Mouse (Mus musculus): ENCODE results near the gene Mrtfa. TPM values are rescaled to one million over a fixed set of nuclear protein-coding genes. Genes with fewer than 3 reads are reported as not detected.

Mrtfa gene
- polyA plus RNA-seq, 1 experiment from 2014 or later = 29.2 TPM

DNA sequence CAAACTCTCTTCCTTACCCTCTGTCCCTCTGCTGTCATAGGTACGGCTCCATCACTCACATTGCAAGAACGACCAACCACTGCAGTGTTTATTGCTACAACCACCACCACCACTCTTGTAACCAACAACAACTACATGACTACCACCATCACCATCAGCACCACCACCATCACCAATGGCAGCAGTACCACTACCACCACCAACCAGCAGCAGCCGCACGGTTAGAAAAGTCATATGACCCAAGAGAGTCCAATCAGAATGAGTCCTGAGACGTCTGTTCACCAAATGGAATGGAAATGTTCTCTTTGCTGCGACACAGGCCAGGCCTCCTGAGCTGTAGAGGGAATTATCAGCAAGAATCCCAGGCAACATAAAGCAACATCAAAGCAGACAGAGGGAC is 4.2 kb upstream of the Mrtfa start:
- H3K4me2 ChIP-seq (replicated peaks) = no peak overlapping the region
- H3K36me3 ChIP-seq = no peaks in the 10 kb centered on the region
- ATAC-seq (ENCODE audit: low FRiP score, low read depth) = no peak
- H3K4me3 ChIP-seq = no peak overlapping the region
- 90% methylated on average over 6 of the region's 6 CpGs for WGBS
- no peak overlapping the region for H3K9ac ChIP-seq (replicated peaks)
- no peak overlapping the region for H3K27ac ChIP-seq (replicated peaks)
- no peaks in the 10 kb centered on the region for H3K9me3 ChIP-seq
- peaks cover 1% of the 10 kb centered on the region for H3K4me1 ChIP-seq
- H3K27me3 ChIP-seq = no peaks in the 10 kb centered on the region

DNA sequence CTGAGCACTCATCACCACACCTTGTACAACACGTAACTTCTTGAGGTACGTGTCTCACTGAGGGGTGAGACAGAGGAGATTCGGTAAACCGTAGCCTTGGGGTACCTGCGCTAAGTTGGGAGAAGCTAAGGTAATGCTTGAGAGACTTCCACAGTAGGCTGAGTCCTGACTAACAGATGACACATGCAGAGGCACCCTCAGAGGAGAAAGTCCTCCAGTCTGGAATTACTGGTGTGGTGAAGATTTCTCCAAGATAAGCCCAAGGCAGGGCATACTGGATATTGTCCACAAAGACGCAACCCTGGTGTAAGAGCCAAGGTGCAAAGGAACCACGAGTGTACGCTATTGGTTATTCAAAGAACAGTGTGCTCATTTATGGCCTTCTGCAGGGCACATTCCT is 2.3 kb upstream of the Mrtfa start:
- no peak for ATAC-seq (ENCODE audit: low FRiP score, low read depth)
- WGBS = 96% methylated on average over 8 of the region's 8 CpGs

DNA sequence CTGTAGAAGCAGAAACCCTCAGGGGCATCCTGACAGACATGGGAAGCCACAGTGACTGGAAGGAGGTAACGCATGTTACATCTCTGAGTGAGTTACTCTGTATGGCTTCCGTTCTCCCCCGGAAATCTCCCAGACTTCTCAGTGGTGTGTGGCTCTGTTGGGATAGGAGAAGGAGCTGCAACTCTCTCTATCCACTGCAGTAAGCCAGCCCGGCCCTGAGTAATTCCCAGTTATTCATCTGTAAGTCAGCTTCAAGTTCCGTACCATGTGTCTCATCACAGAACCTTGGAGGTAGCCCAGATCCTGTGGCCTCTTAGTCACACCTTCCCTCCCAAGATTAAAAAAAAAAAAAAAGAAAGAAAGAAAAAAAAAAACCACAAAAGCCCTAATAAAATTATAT is 1.8 kb upstream of the Mrtfa start:
- Histone ChIP-seq H3K36me3 (no peaks in the 10 kb centered on the region), H3K4me3 (no peak overlapping the region), H3K27me3 (no peaks in the 10 kb centered on the region), H3K4me2 (replicated peaks) (no peak overlapping the region), H3K27ac (replicated peaks) (no peak overlapping the region), H3K9me3 (no peaks in the 10 kb centered on the region), H3K9ac (replicated peaks) (no peak overlapping the region), H3K4me1 (peaks cover 16% of the 10 kb centered on the region)
- 85% methylated on average over 5 of the region's 5 CpGs for WGBS
- ATAC-seq (ENCODE audit: low FRiP score, low read depth) = no peak

More for the DNA sequence above, 2.3 kb upstream of the Mrtfa start:
- no peak overlapping the region for H3K27ac ChIP-seq (replicated peaks)
- H3K4me3 ChIP-seq = no peak overlapping the region
- no peak overlapping the region for H3K4me2 ChIP-seq (replicated peaks)
- H3K27me3 ChIP-seq = no peaks in the 10 kb centered on the region
- no peaks in the 10 kb centered on the region for H3K9me3 ChIP-seq
- no peaks in the 10 kb centered on the region for H3K36me3 ChIP-seq
- H3K9ac ChIP-seq (replicated peaks) = no peak overlapping the region
- H3K4me1 ChIP-seq = peaks cover 16% of the 10 kb centered on the region

DNA sequence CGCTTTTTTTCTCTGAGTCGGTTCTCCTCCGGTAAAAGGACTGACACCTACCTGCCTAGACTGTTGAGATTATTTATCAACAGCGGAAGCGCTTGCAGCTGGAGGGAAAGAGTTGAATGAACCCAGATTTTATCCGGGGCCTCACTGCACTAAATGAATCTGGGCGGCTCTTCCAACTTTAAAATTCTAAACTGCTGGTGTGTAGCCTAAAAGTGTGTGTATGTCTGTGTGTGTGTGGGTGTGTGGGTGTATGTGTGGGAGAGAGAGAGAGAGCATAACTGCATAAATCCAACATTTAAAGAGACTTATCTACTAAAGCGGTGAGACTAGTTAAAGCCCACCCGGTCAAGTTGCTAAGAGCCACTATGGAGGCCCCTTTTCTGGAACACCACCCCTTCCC is 746 bp upstream of the Mrtfa start:
- Histone ChIP-seq H3K27ac (replicated peaks) (0 out of 2 replicates have a peak overlapping the region, but pooled peaks have one; percentile 21), H3K9me3 (no peaks in the 10 kb centered on the region), H3K4me3 (peak overlapping the region; percentile 70), H3K9ac (replicated peaks) (peak overlapping the region; percentile 55), H3K36me3 (peaks cover 10% of the 10 kb centered on the region; the same call in 1 of the 2 replicates), H3K4me1 (peaks cover 16% of the 10 kb centered on the region), H3K4me2 (replicated peaks) (peak overlapping the region; percentile 53), H3K27me3 (no peaks in the 10 kb centered on the region)
- 28% methylated on average over 9 of the region's 9 CpGs for WGBS
- no peak for ATAC-seq (ENCODE audit: low FRiP score, low read depth)

DNA sequence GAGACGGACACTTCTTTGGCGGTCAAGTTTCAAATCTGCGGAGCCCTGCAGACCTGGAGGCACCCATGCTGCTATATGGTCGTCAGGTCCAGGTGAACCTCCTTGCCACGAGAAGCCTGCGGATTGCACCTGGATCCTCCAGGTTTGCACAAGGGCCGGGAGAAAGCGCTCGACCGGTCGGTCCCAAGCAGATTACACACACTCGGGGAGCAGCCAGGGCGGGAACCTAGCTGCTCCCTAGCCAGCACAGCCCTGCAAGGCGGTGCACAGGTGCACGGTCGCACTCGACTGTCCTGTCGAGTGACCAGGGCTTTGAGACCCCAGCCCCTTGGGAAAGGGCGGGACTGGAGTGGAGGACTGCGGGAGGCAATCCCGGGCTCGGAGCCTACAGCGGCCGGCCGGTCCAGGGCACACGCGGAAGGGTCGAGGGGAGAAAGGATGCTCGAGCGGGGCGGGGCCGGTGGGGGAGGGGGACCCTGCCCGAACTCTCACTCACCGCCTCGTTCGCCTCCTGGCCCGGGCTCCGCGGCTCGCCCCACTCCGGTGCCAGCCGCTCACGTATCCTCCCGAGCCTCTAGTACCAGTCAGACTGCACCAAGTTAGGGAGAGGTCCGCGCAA is 437 bp downstream of the Mrtfa start:
- ATAC-seq (ENCODE audit: low FRiP score, low read depth) = peak; percentile 75
- H3K4me2 ChIP-seq (replicated peaks) = peak overlapping the region; percentile 93
- H3K4me3 ChIP-seq = peak overlapping the region; percentile 70
- H3K9ac ChIP-seq (replicated peaks) = peak overlapping the region; percentile 87
- no peaks in the 10 kb centered on the region for H3K27me3 ChIP-seq
- H3K27ac ChIP-seq (replicated peaks) = peak overlapping the region; percentile 79
- 1% methylated on average over 38 of the region's 46 CpGs for WGBS
- H3K4me1 ChIP-seq = peaks cover 16% of the 10 kb centered on the region
- H3K36me3 ChIP-seq = peaks cover 11% of the 10 kb centered on the region; the same call in 1 of the 2 replicates
- no peaks in the 10 kb centered on the region for H3K9me3 ChIP-seq

DNA sequence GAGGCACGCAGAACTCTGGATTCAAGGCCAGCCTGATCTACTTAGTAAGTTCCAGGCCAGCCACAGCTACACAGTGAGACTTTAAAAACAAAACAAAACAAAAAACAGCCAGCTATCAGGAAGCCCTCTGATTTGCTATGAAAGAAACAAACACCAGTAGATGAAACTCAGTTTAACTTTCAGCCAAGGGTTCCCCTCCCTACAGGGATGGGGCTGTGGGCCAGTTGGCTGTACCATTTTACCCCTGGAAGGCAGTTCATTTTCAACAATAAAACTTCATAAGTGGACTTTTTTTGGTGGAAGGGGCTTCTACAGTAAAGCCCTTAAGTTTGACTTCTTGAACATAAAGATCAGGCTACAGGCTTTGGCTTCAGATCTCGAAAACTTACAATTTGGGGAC is 1.5 kb downstream of the Mrtfa start:
- H3K27ac ChIP-seq (replicated peaks) = no peak overlapping the region
- H3K4me2 ChIP-seq (replicated peaks) = peak overlapping the region; percentile 93
- peak overlapping the region; percentile 70; the same call in 1 of the 2 replicates for H3K4me3 ChIP-seq
- ATAC-seq (ENCODE audit: low FRiP score, low read depth) = no peak
- peaks cover 16% of the 10 kb centered on the region for H3K4me1 ChIP-seq
- H3K9me3 ChIP-seq = no peaks in the 10 kb centered on the region
- peak overlapping the region; percentile 87; the same call in 1 of the 2 replicates for H3K9ac ChIP-seq (replicated peaks)
- WGBS = 95% methylated on average over 2 of the region's 2 CpGs
- H3K27me3 ChIP-seq = no peaks in the 10 kb centered on the region
- H3K36me3 ChIP-seq = peaks cover 11% of the 10 kb centered on the region; the same call in 1 of the 2 replicates

- Histone ChIP-seq H3K36me3 (peaks cover 11% of the 10 kb centered on the region; the same call in 1 of the 2 replicates), H3K9me3 (no peaks in the 10 kb centered on the region), H3K4me1 (peaks cover 16% of the 10 kb centered on the region), H3K4me3 (no peak overlapping the region), H3K9ac (replicated peaks) (no peak overlapping the region), H3K27ac (replicated peaks) (no peak overlapping the region), H3K4me2 (replicated peaks) (no peak overlapping the region), H3K27me3 (no peaks in the 10 kb centered on the region)
- ATAC-seq (ENCODE audit: low FRiP score, low read depth) = no peak
- 87% methylated on average over 1 of the region's 1 CpGs for WGBS
Observed at GRCm38 (mm10) chr15:81184913-81185312, 5.6 kb downstream of the Mrtfa start.

DNA sequence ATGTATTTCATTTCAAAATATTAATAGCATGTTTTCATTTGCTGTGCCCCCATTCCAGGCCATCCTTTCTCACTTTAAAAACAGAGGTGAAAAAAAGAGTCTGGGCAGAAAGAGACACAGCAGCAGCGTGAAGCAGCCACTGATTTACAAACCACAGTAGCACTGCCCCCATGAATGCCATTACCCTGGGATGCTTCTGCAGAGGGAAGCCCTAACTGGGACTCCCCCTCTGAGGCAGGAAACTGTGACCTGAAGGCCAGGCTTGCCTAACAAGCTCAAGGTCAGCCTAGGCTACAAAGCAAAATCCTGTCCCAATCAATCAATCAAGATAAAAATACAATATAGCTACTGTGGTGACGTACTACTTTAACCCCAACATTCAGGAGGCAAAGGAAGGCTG is 9.3 kb downstream of the Mrtfa start:
- WGBS = 66% methylated on average over 2 of the region's 2 CpGs
- no peak for ATAC-seq (ENCODE audit: low FRiP score, low read depth)
- H3K27me3 ChIP-seq = no peaks in the 10 kb centered on the region

GRCm38 (mm10) chr15:81179523-81179922 is 11.0 kb downstream of the Mrtfa start:
- no peak overlapping the region for H3K4me2 ChIP-seq (replicated peaks)
- no peak overlapping the region for H3K4me3 ChIP-seq
- no peak for ATAC-seq (ENCODE audit: low FRiP score, low read depth)
- H3K9me3 ChIP-seq = no peaks in the 10 kb centered on the region
- no peaks in the 10 kb centered on the region for H3K27me3 ChIP-seq
- H3K4me1 ChIP-seq = no peaks in the 10 kb centered on the region
- H3K9ac ChIP-seq (replicated peaks) = no peak overlapping the region
- H3K27ac ChIP-seq (replicated peaks) = no peak overlapping the region
- 95% methylated on average over 2 of the region's 2 CpGs for WGBS
- H3K36me3 ChIP-seq = peaks cover 3% of the 10 kb centered on the region; the same call in 1 of the 2 replicates

More for the DNA sequence above, 9.3 kb downstream of the Mrtfa start:
- Histone ChIP-seq H3K9ac (replicated peaks) (no peak overlapping the region), H3K4me3 (no peak overlapping the region), H3K4me2 (replicated peaks) (no peak overlapping the region), H3K9me3 (no peaks in the 10 kb centered on the region), H3K36me3 (0 out of 2 replicates have a peak, but pooled peaks cover under 1% of the 10 kb centered on the region), H3K4me1 (no peaks in the 10 kb centered on the region), H3K27ac (replicated peaks) (no peak overlapping the region)

GRCm38 (mm10) chr15:81178703-81179102 is 11.9 kb downstream of the Mrtfa start:
- Histone ChIP-seq H3K27ac (replicated peaks) (no peak overlapping the region), H3K4me3 (no peak overlapping the region), H3K9ac (replicated peaks) (no peak overlapping the region), H3K27me3 (no peaks in the 10 kb centered on the region), H3K4me2 (replicated peaks) (no peak overlapping the region), H3K4me1 (no peaks in the 10 kb centered on the region), H3K36me3 (peaks cover 8% of the 10 kb centered on the region; the same call in 1 of the 2 replicates), H3K9me3 (no peaks in the 10 kb centered on the region)
- WGBS = 88% methylated on average over 11 of the region's 11 CpGs
- no peak for ATAC-seq (ENCODE audit: low FRiP score, low read depth)

DNA sequence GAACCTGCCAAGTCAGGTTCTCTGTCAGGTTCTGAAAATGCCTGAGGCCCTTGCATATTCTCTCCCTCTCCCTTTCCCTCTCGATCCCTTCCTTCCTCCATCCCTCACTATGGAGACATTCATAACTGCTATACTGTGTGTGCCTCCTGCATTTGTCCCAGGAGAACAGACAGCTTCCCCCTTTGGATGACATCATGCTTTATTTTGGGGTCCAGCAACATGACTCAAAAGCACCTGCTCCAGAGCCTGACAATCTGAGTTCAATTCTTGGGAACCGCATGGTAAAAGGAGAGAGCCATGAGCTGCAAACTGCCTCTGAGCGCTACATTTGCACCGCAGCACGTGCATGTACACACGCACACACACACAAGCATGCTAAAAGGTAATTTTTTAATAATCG is 12.7 kb downstream of the Mrtfa start:
- ATAC-seq (ENCODE audit: low FRiP score, low read depth) = no peak
- Histone ChIP-seq H3K4me2 (replicated peaks) (no peak overlapping the region), H3K36me3 (peaks cover 10% of the 10 kb centered on the region; the same call in 1 of the 2 replicates), H3K9ac (replicated peaks) (no peak overlapping the region), H3K4me1 (no peaks in the 10 kb centered on the region), H3K27ac (replicated peaks) (no peak overlapping the region), H3K9me3 (no peaks in the 10 kb centered on the region), H3K4me3 (no peak overlapping the region), H3K27me3 (no peaks in the 10 kb centered on the region)
- WGBS = 94% methylated on average over 7 of the region's 7 CpGs

- Histone ChIP-seq H3K4me2 (replicated peaks) (no peak overlapping the region), H3K27ac (replicated peaks) (no peak overlapping the region), H3K9me3 (no peaks in the 10 kb centered on the region), H3K27me3 (no peaks in the 10 kb centered on the region), H3K36me3 (peaks cover 10% of the 10 kb centered on the region; the same call in 1 of the 2 replicates), H3K4me1 (no peaks in the 10 kb centered on the region), H3K9ac (replicated peaks) (no peak overlapping the region), H3K4me3 (no peak overlapping the region)
- ATAC-seq (ENCODE audit: low FRiP score, low read depth) = no peak
- 93% methylated on average over 3 of the region's 3 CpGs for WGBS
Observed at GRCm38 (mm10) chr15:81175633-81176032, 14.9 kb downstream of the Mrtfa start.

All from midbrain, embryonic 12.5 days (tissue).